Mouse (Mus musculus): ENCODE data around the gene Inpp4a.

DNA sequence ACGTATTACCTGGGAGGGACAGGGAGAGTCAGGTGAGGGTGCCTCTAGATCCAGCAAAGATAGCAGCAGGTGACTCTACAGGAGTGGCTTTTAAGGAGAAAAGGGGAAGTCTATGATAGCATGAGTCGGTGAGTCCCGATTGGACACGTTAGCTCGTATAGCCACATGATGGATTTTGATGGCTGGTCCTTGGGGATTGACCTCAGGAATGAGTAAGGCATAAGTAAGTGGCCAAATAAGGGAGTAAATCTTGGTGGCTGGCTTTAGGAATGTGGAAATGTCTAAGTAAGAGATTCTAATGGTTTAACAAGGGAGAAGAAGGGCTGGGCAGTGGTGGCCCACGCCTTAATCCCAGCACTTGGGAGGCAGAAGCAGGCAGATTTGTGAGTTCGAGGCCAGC lies 10.7 kb upstream of the Inpp4a start:
- TF ChIP-seq CTCF (IDR thresholded peaks at IDR 0.05; ENCODE audit: control insufficient read depth, insufficient read depth, insufficient replicate concordance, low read depth, low read length) (no peak), POLR2A (IDR thresholded peaks at IDR 0.05; ENCODE audit: control insufficient read depth, low read depth, low read length) (no peak)
